Mouse (Mus musculus) gonadal fat pad, adult 2 months (tissue): ENCODE data around the gene Irf2bpl. TPM values are rescaled to one million over a fixed set of nuclear protein-coding genes. Genes with fewer than 3 reads are reported as not detected.

Experiments used
- DNase-seq: peaks from one replicate; pipeline ENCODE4 v3.0.0-alpha.2; 2012; ENCODE audit warnings: low read depth
- polyA plus RNA-seq: library from polyadenylated mRNA; depleted of rRNA; stranded (reverse); fragments of >200 nt; gene quantifications from 2 replicates; pipeline ENCODE4 v1.2.3, GENCODE M21; 2012; rRNA removed

Gene Irf2bpl
- 24.4 and 42.0 TPM in 2 replicates for polyA plus RNA-seq

DNA sequence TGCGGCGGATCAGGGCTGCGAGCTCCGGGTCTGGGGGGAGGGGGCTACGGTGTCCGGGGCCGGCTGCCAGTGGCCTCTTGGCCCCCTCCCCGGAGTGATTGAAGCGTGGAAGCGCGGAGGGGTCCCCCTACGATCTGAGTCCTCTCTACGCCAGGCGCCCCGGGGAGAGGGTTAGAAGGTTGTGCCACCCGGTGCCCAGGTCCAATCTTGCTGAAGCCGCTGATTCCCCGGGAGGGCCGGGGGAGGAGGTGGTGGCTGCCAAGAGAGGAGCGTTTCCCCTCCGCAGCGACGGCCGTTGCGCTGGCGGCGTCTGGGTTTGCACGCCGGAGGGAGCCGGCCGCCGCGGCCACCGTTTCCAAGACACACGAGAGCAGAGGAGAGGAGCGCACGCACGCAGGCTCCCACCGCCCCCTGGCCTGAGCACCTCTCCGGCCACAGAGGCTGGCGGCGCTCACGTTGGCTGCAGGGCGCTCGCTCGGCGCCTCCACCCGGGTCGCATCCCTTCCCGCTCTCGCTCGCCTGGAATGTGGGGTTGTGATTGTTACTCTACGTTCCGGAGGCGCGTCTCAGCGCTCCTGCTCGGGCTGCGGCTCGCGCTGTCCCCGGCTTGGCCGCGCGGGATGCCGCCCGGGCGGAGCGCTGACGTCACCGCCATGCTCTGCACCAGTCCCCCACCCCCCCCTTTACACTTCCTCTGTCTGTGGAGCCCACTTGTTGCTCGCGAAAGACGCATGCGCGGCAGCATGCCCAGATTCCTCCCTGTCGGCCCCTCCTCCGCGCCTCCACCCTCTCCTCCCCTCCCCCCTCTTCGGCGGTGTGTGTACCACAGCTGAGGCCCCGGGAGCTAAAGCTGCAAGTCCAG, at the start of gene Irf2bpl:
Irf2bpl (minus strand) TSS at position 602 of the 862 bp plus-strand sequence.
- no peak for DNase-seq

DNA sequence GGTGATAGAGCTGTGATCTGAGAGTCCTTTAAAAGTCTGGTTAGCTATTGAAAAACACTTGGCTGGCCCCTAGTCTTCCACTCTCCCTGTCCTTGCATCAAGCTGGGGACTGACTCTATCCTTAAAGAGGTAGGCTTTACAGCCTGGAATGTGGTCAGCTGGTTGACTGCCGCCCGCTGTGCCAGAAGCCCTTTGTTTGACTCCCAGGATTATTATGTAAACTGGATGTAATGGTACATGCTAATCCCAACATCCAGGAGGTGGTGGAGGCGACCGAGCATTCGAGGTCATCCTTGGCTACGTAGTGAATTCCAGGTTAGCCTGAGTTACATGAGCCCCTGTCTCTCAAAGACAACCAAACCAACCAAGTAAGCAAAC, 48.0 kb upstream of the Irf2bpl start:
- no peak for DNase-seq

GRCm38 (mm10) chr12:86931919-86932574, 47.4 kb upstream of the Irf2bpl start:
- no peak for DNase-seq

DNA sequence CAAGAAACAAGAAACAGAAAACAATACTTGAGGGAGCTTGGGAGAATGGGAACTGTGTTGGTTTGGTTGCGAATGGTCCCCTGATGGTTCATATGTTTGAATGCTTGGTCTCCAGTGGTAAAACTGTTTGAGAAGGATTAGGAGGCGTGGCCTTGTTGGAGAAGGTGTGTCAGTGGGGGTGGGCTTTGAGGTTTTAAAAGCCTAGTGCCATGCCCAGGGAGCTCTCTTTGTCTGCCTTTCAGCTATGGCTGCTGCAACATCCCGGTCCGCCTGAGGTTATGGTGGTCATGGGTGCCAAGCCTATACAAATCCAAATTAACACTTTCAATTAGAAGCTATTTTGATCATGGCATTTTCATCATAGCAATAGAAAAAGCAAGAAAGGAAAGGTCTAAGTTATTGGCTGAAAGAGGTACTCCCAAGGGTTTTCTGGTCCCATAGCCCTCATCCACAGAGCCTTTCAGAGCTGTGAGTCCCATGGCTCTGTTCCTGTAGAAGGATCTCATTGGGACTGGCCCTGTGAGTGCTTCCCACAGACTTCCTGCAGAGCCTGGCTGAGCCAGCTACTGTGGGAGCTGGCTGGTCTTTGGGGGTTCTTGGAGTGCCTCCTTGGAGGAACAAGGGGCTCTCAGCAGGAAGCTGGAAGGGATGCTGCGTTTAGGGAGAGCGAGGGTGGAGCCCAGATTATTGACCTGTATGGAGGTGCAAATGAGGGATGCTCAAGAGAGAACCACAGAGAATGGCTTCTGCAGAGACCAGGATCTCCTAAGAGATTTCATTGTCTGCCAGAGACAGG, 46.5 kb upstream of the Irf2bpl start:
- DNase-seq, result no peak

- peak; percentile 86 for DNase-seq
Observed at GRCm38 (mm10) chr12:86923837-86924236, 39.2 kb upstream of the Irf2bpl start.

DNA sequence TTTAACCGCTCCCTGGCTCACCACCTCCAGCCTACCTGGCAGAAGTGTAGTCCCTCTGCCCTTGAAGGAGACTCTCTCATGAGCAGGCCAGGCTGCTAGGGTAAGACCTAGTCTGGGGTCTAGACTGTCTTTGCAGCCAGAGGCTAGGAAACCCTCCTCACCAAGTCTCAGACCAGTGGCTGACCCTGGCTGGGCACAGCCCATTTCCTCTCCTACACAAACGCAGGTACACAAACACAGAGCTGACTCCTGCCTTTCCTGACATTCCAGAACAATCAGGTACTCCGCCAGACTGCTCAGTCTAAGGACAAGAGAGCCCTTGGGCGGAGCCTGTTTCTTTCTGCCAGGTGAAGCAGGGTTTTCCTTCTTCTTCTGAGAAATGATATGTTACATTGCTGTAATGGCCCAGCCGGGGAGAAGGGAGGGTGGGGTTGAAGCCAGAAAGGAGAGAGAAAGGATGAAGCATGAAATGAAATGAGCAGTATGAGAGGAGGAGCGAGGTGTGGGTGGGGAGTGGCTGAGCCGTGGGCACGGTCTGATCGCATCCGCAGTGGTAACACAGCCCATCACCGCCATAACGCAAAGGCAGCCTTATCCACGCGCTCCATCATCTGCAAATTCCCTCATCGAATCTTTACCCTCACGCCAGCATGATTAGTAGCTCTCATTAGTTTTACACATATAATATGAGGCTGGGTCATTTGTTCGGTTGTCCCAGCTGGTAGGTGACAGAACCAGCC, 34.6 kb upstream of the Irf2bpl start:
- DNase-seq, result peak; percentile 49

GRCm38 (mm10) chr12:86918361-86918967, 33.9 kb upstream of the Irf2bpl start:
- DNase-seq, result no peak

GRCm38 (mm10) chr12:86916796-86917573, 32.4 kb upstream of the Irf2bpl start:
- DNase-seq, result no peak

- DNase-seq, result no peak
Observed at GRCm38 (mm10) chr12:86915617-86916016, 31.0 kb upstream of the Irf2bpl start.

GRCm38 (mm10) chr12:86914756-86915155, 30.2 kb upstream of the Irf2bpl start:
- DNase-seq, result no peak

GRCm38 (mm10) chr12:86914351-86914750, 29.8 kb upstream of the Irf2bpl start:
- DNase-seq, result no peak

- no peak for DNase-seq
Observed at GRCm38 (mm10) chr12:86912335-86913093, 27.9 kb upstream of the Irf2bpl start.

DNA sequence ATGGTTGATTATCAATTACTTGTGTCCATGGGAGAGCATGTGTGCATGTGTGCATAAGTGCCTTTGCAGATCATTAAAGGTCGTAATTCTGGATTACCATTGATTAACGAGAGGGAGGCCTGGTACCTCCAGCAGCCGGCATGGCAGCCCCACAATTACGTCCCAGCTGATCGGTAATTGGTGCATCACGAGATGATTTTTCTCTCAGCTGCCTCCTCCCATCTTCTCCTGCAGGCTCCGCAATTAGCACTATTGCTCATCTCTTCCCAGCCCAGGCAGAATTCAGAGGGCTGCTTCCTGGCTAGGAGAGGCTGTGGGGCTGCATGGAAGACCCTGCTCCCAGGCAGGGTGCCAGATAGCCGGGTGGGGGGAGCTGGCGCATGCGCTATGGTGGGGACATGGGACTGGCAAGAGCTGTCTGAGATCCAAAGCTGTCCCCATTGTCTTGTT, 26.9 kb upstream of the Irf2bpl start:
- DNase-seq, result no peak

DNA sequence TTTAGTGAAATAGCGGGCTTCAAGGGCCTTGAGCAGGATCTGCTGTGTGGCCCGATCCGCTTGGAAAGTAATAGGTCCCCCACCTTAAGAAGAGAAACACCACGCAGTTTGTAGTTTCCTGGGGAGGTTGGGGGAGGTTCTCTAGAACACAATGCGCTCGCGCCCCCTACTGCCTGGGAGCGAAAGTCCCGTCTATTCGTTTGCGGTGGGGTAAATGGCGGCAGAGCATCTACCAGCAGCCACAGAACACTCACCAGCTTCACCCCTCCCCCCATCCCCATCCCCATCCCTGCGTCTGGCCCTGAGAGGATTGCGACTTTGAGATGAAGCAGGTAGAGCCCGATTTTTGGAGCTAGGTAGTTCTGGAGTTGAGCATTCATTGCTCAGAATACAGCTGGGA, 21.8 kb upstream of the Irf2bpl start:
- no peak for DNase-seq

- DNase-seq, result no peak
Observed at GRCm38 (mm10) chr12:86905876-86906275, 21.3 kb upstream of the Irf2bpl start.

GRCm38 (mm10) chr12:86905203-86905602, 20.6 kb upstream of the Irf2bpl start:
- no peak for DNase-seq

- no peak for DNase-seq
Observed at GRCm38 (mm10) chr12:86903828-86904806, 19.5 kb upstream of the Irf2bpl start.

GRCm38 (mm10) chr12:86899461-86900179, 15.0 kb upstream of the Irf2bpl start:
- DNase-seq, result no peak
